Mouse (Mus musculus) E14TG2a.4 (cell line): ENCODE results near the gene Chchd2.

Experiments used
- CTCF ChIP-seq: conservative IDR thresholded peaks from 2 replicates; pipeline ENCODE4 v1.5.1; 2014; ENCODE audit warnings: low read length
- POU5F1 ChIP-seq: IDR thresholded peaks from 2 replicates; pipeline ENCODE4 v1.6.1; 2014; ENCODE audit warnings: low read length, borderline replicate concordance

- TF ChIP-seq CTCF (no peak), POU5F1 (no peak)
Measured at GRCm38 (mm10) chr5:129844848-129845247, 42.4 kb downstream of the Chchd2 start.
